Mouse (Mus musculus) hindbrain, embryonic 16.5 days (tissue): ENCODE measurements around the gene Rnf34. TPM values are rescaled to one million over a fixed set of nuclear protein-coding genes. Genes with fewer than 3 reads are reported as not detected.
A peak's percentile ranks its signal among the peaks of the same experiment; 100 is the strongest.

Source experiments
- ATAC-seq: fragments of 200-750 bp; cut with Nextera tagmentation; 2 replicates; pipeline ENCODE4 v1.8.0; 2017; ENCODE audit warnings: moderate TSS enrichment, moderate library complexity
- H3K27ac ChIP-seq: fragments of 300-500 bp; sonication (generic); 2 replicates; pipeline ENCODE4 v1.5.1; 2014; ENCODE audit warnings: low read depth, mild to moderate bottlenecking, control low read depth, low read length, moderate library complexity
- H3K27me3 ChIP-seq: fragments of 300-500 bp; sonication (generic); replicated peaks from 2 replicates; pipeline ENCODE4 v1.6.1; 2014; ENCODE audit warnings: low read length; ENCODE audit not compliant: control insufficient read depth, insufficient read depth
- H3K36me3 ChIP-seq: fragments of 300-500 bp; sonication (generic); 2 replicates; pipeline ENCODE4 v1.6.1; 2014; ENCODE audit warnings: mild to moderate bottlenecking, low read length, moderate library complexity, mixed read lengths; ENCODE audit not compliant: control insufficient read depth, insufficient read depth
- H3K4me1 ChIP-seq: fragments of 300-500 bp; sonication (generic); 2 replicates; pipeline ENCODE4 v1.6.1; 2014; ENCODE audit warnings: low read depth, low read length; ENCODE audit not compliant: control insufficient read depth, insufficient read depth
- H3K4me2 ChIP-seq: fragments of 300-500 bp; sonication (generic); 2 replicates; pipeline ENCODE4 v1.6.1; 2014; ENCODE audit warnings: mild to moderate bottlenecking, low read length, control low read depth, moderate library complexity
- H3K4me3 ChIP-seq: fragments of 300-500 bp; sonication (generic); 2 replicates; pipeline ENCODE4 v1.5.1; 2014; ENCODE audit warnings: mild to moderate bottlenecking, low read length, control low read depth, moderate library complexity
- H3K9ac ChIP-seq: fragments of 300-500 bp; sonication (generic); 2 replicates; pipeline ENCODE4 v1.6.1; 2014; ENCODE audit warnings: low read depth, mild to moderate bottlenecking, control low read depth, low read length, moderate library complexity
- H3K9me3 ChIP-seq: fragments of 300-500 bp; sonication (generic); 2 replicates; pipeline ENCODE4 v1.6.1; 2014; ENCODE audit warnings: mild to moderate bottlenecking, low read length, moderate library complexity; ENCODE audit not compliant: control insufficient read depth
- WGBS: fragments of 180-500 bp; shearing (Covaris S2); extraction: QIAGEN DNeasy Blood & Tissue Kit; methylation state at CpG from one replicate; pipeline ENCODE4 v1.1.7; 2014; 5-methylcytosine and 5-hydroxymethylcytosine counted together
- polyA plus RNA-seq: library from polyadenylated mRNA; unstranded; fragments of >200 nt; fragmentation: Nextera tagmentation; extraction: Ambion mirVana; gene quantifications from 2 replicates; pipeline ENCODE4 v1.2.1, GENCODE M21; 2015

Rnf34 gene
- polyA plus RNA-seq, 1 experiment from 2014 or later, result 52.2 TPM

GRCm38 (mm10) chr5:122890396-122890795, 40.5 kb downstream of the Rnf34 start:
- no peak overlapping the region for H3K4me2 ChIP-seq
- WGBS, result 67% methylated on average over 2 of the region's 2 CpGs
- peaks cover 2% of the 10 kb centered on the region for H3K4me1 ChIP-seq
- no peaks in the 10 kb centered on the region for H3K9me3 ChIP-seq
- no peaks in the 10 kb centered on the region for H3K36me3 ChIP-seq
- H3K27me3 ChIP-seq, result no peaks in the 10 kb centered on the region
- H3K27ac ChIP-seq, result no peak overlapping the region
- H3K9ac ChIP-seq, result no peak overlapping the region
- ATAC-seq, result no peak
- no peak overlapping the region for H3K4me3 ChIP-seq

DNA sequence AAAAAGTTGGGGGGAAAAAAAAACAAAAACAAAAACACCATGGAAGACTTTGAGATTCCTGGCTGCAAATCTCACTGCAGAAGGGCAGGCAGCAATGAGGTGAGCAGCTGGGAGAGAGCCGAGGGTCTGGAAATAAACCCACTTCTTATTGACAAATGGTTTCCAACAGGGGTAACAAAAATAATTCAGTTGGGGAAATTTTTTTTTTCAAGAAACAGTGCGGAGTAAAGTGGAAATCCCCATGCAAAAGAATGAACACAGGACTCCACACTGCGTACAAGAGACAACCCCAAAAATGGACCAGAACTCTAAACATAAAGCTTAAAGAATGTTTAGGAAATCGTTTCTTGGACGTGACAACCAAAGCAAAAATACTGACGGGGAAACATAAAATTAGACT, 43.4 kb downstream of the Rnf34 start:
- Histone ChIP-seq H3K4me2 (no peak overlapping the region), H3K27me3 (no peaks in the 10 kb centered on the region), H3K27ac (no peak overlapping the region), H3K9ac (no peak overlapping the region), H3K4me3 (no peak overlapping the region), H3K4me1 (peaks cover 7% of the 10 kb centered on the region), H3K36me3 (no peaks in the 10 kb centered on the region), H3K9me3 (no peaks in the 10 kb centered on the region)
- WGBS, result 97% methylated on average over 6 of the region's 6 CpGs
- ATAC-seq, result no peak

- Histone ChIP-seq H3K9me3 (no peaks in the 10 kb centered on the region), H3K4me3 (no peak overlapping the region), H3K9ac (no peak overlapping the region), H3K4me1 (peaks cover 15% of the 10 kb centered on the region), H3K27me3 (no peaks in the 10 kb centered on the region), H3K27ac (no peak overlapping the region), H3K4me2 (no peak overlapping the region), H3K36me3 (no peaks in the 10 kb centered on the region)
- WGBS, result 93% methylated on average over 5 of the region's 5 CpGs
- no peak for ATAC-seq
These were observed 44.3 kb downstream of the Rnf34 start for GRCm38 (mm10) chr5:122894007-122894637.

DNA sequence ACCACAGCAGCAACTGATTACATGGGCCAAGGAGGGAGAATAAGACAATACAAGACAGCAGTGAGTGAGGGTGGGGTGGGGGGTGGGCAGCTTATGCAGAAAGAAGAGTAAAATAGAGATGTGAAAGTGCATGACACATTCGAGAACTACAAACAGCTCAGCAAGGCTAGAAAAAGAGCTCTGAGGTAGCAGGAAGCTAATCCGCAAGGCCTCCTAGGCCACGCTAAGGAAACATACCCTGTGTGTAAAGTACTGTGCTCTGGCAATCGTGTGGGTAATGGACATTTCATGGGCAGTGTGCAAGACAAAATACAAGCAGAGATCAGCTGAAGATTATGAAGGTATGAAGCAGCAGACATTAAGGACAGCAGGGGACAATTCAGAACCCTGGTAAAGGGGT, 45.0 kb downstream of the Rnf34 start:
- Histone ChIP-seq H3K9me3 (no peaks in the 10 kb centered on the region), H3K4me2 (no peak overlapping the region), H3K4me3 (no peak overlapping the region), H3K36me3 (no peaks in the 10 kb centered on the region), H3K9ac (0 out of 2 replicates have a peak overlapping the region, but pooled peaks have one; percentile 3), H3K27me3 (no peaks in the 10 kb centered on the region), H3K27ac (no peak overlapping the region), H3K4me1 (peaks cover 15% of the 10 kb centered on the region)
- 81% methylated on average over 4 of the region's 4 CpGs for WGBS
- ATAC-seq, result no peak

GRCm38 (mm10) chr5:122898153-122898552, 48.3 kb downstream of the Rnf34 start:
- Histone ChIP-seq H3K4me2 (peak overlapping the region; percentile 83), H3K9ac (no peak overlapping the region), H3K27ac (no peak overlapping the region), H3K4me1 (peaks cover 19% of the 10 kb centered on the region), H3K4me3 (peak overlapping the region; percentile 85; the same call in 1 of the 2 replicates), H3K27me3 (no peaks in the 10 kb centered on the region), H3K9me3 (no peaks in the 10 kb centered on the region), H3K36me3 (no peaks in the 10 kb centered on the region)
- ATAC-seq, result no peak
- WGBS, result 83% methylated on average over 6 of the region's 6 CpGs

DNA sequence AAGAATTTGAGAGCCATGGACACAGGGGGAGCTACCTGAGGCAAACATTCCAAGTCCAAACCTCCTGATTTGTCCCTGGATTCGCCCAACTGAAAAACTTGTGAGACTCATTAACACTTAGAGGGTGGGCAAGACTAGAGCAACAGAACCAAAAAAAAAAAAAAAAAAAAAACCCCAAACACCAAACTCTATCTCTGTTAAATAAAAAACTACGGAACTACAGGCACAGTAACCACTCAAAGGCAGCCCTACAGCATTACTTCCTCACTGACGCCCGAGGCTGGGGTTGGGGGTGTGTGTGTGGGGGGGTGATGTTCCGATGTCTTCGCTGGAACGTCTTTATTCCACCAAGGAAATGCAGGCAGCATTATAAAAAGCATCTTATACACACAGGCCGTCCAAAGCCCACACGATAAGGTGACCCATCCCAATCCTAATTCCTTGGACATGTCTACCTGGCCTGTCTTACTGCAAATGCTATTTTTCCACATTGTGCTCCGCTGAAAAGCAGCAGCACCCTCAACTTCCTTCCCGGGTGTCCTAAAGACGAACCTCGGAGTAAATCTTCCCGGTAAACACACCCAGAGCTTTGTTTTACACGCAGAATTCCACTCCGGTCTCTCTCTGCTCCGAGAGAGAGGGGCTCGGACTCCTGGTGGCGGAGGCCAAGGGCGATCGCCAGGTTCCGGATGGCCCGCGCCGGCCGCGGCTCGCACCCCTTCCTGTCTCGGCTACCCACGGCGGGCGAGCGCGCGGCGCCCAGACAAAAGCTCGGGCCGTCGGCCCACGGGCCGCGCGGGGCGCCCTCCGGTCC, 49.3 kb downstream of the Rnf34 start:
- 4% methylated on average over 37 of the region's 45 CpGs for WGBS
- Histone ChIP-seq H3K4me1 (peaks cover 19% of the 10 kb centered on the region), H3K27me3 (no peaks in the 10 kb centered on the region), H3K27ac (peak overlapping the region; percentile 93), H3K9me3 (no peaks in the 10 kb centered on the region), H3K4me2 (peak overlapping the region; percentile 83), H3K4me3 (peak overlapping the region; percentile 85), H3K9ac (peak overlapping the region; percentile 90), H3K36me3 (no peaks in the 10 kb centered on the region)
- ATAC-seq, result no peak

DNA sequence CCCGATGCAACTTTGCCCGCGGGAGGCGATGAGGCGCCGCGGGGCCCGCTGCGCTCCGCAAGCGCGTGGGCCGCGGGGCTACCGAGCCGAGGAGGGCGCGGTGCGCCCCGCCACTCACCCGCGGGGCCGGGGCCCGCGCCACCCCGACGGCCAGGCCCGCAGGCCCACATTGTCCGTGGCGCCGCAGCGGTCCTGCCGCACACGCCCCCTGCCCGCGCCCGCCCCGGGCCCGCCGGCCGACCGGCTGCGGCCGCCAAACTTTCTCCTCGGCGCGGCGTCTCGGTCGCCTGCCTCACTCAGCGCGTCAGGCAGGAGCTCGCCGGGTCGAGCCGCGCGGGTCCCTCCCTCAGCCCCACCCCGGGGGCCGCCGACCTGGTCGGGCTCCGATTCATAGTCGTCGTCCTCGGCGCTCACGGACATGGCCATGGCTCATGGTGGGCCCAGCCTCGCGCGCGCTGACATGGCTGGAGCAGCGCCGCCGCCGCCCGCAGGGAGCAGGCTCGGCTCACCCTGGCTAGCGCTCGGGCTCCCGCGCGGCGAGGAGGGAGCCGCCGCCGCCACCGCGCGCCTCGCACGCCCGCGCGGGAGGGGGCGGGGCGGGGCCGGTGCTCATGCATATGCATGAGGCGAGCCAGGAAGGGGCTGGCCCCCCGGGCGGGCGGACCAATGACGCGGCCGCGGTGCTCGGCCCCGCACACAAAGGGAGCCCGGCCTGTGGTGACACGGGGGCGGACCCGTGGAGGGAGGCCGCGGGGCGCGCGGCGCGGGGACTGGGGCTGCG, 50.1 kb downstream of the Rnf34 start:
- peak overlapping the region; percentile 90 for H3K9ac ChIP-seq
- under 1% methylated on average over 47 of the region's 120 CpGs for WGBS
- peak; percentile 98 for ATAC-seq
- peak overlapping the region; percentile 83 for H3K4me2 ChIP-seq
- no peaks in the 10 kb centered on the region for H3K36me3 ChIP-seq
- H3K4me1 ChIP-seq, result peaks cover 19% of the 10 kb centered on the region
- H3K27ac ChIP-seq, result peak overlapping the region; percentile 93
- H3K4me3 ChIP-seq, result peak overlapping the region; percentile 85
- H3K27me3 ChIP-seq, result no peaks in the 10 kb centered on the region
- H3K9me3 ChIP-seq, result no peaks in the 10 kb centered on the region

DNA sequence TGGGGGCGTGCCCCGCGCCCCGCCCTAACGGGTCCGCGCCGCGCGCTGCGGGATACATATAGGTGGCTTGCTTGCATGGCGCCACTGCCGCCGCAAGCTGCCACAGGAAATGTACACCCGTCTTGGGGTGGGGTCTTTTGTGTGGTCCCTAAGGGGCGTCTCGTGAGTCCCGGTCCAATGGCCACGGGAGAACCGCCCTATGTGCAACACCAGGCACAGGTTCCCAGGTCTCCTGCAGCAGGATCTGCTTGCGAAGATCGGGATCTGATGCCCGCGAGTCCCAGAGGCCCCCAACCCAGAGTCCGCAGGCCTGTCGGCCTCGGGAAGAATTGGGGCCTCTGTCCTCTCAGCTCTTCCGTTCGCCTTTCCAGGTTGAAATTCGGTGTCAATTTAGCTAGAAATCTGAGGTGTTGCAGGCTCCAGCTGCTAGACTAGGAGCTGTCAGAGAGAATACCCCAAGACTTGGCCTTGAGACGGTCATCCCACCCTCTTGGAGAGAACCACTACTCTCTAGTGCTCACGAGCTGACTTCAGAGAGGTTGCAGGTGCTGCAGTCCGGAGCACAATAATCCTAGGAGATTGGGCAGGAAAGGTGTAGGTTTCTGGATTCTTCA, 50.8 kb downstream of the Rnf34 start:
- Histone ChIP-seq H3K4me1 (peaks cover 19% of the 10 kb centered on the region), H3K36me3 (no peaks in the 10 kb centered on the region), H3K9me3 (no peaks in the 10 kb centered on the region), H3K4me2 (peak overlapping the region; percentile 83), H3K27ac (peak overlapping the region; percentile 93), H3K4me3 (peak overlapping the region; percentile 85), H3K27me3 (no peaks in the 10 kb centered on the region), H3K9ac (peak overlapping the region; percentile 90)
- 3% methylated on average over 33 of the region's 33 CpGs for WGBS
- no peak for ATAC-seq
